Mouse (Mus musculus) kidney, embryonic 14.5 days (tissue): ENCODE data around the gene Cacna2d4. TPM values are rescaled to one million over a fixed set of nuclear protein-coding genes. Genes with fewer than 3 reads are reported as not detected.

Experiments used
- ATAC-seq: fragments of 200-750 bp; cut with Nextera tagmentation; 2 replicates; pipeline ENCODE4 v1.8.0; 2017; ENCODE audit warnings: moderate number of reproducible peaks, mild to moderate bottlenecking, moderate TSS enrichment, moderate library complexity; ENCODE audit not compliant: low FRiP score, low TSS enrichment
- H3K27ac ChIP-seq: fragments of 300-500 bp; sonication (generic); 2 replicates; pipeline ENCODE4 v1.5.1; 2014; ENCODE audit warnings: low read depth, mild to moderate bottlenecking, low read length, moderate library complexity, mixed read lengths
- H3K27me3 ChIP-seq: fragments of 300-500 bp; sonication (generic); 2 replicates; pipeline ENCODE4 v1.6.1; 2014; ENCODE audit warnings: mild to moderate bottlenecking, low read length; ENCODE audit not compliant: control insufficient read depth, insufficient read depth
- H3K36me3 ChIP-seq: fragments of 300-500 bp; sonication (generic); 2 replicates; pipeline ENCODE4 v1.6.1; 2014; ENCODE audit warnings: low read length, mixed read lengths; ENCODE audit not compliant: control insufficient read depth, insufficient read depth
- H3K4me1 ChIP-seq: fragments of 300-500 bp; sonication (generic); 2 replicates; pipeline ENCODE4 v1.6.1; 2014; ENCODE audit warnings: low read length, mixed read lengths; ENCODE audit not compliant: control insufficient read depth, insufficient read depth
- H3K4me2 ChIP-seq: fragments of 300-500 bp; sonication (generic); replicated peaks from 2 replicates; pipeline ENCODE4 v1.6.1; 2014; ENCODE audit warnings: low read depth, mild to moderate bottlenecking, low read length
- H3K4me3 ChIP-seq: fragments of 300-500 bp; sonication (generic); 2 replicates; pipeline ENCODE4 v1.5.1; 2014; ENCODE audit warnings: mild to moderate bottlenecking, low read length
- H3K9ac ChIP-seq: fragments of 300-500 bp; sonication (generic); 2 replicates; pipeline ENCODE4 v1.6.1; 2014; ENCODE audit warnings: low read depth, mild to moderate bottlenecking, low read length, moderate library complexity
- H3K9me3 ChIP-seq: fragments of 300-500 bp; sonication (generic); 2 replicates; pipeline ENCODE4 v1.6.1; 2016; ENCODE audit warnings: low read length; ENCODE audit not compliant: control insufficient read depth
- WGBS: fragments of 180-500 bp; shearing (Covaris S2); extraction: QIAGEN DNeasy Blood & Tissue Kit; methylation state at CpG from one replicate; pipeline ENCODE4 v1.1.7; 2014; 5-methylcytosine and 5-hydroxymethylcytosine counted together
- polyA plus RNA-seq: library from polyadenylated mRNA; unstranded; fragments of >200 nt; fragmentation: Nextera tagmentation; extraction: Ambion mirVana; gene quantifications from 2 replicates; pipeline ENCODE4 v1.2.1, GENCODE M21; 2014

Gene Cacna2d4
- polyA plus RNA-seq, 1 experiment from 2014 or later: not detected

GRCm38 (mm10) chr6:119228861-119229603, 7.3 kb upstream of the Cacna2d4 start:
- Histone ChIP-seq H3K9me3 (no peaks in the 10 kb centered on the region), H3K27me3 (no peaks in the 10 kb centered on the region), H3K4me2 (no peak overlapping the region), H3K27ac (no peak overlapping the region), H3K4me3 (no peak overlapping the region), H3K4me1 (no peaks in the 10 kb centered on the region), H3K9ac (no peak overlapping the region), H3K36me3 (no peaks in the 10 kb centered on the region)
- no peak for ATAC-seq
- 78% methylated on average over 11 of the region's 11 CpGs for WGBS

- ATAC-seq: no peak
- no peak overlapping the region for H3K4me3 ChIP-seq
- H3K36me3 ChIP-seq: no peaks in the 10 kb centered on the region
- H3K4me1 ChIP-seq: no peaks in the 10 kb centered on the region
- H3K27me3 ChIP-seq: no peaks in the 10 kb centered on the region
- WGBS: 11% methylated on average over 3 of the region's 3 CpGs
- no peaks in the 10 kb centered on the region for H3K9me3 ChIP-seq
- no peak overlapping the region for H3K27ac ChIP-seq
- no peak overlapping the region for H3K4me2 ChIP-seq
- H3K9ac ChIP-seq: no peak overlapping the region
Measured at GRCm38 (mm10) chr6:119233066-119233465, 3.3 kb upstream of the Cacna2d4 start.

GRCm38 (mm10) chr6:119235441-119235840, 885 bp upstream of the Cacna2d4 start:
- no peak for ATAC-seq
- H3K27ac ChIP-seq: no peak overlapping the region
- no peaks in the 10 kb centered on the region for H3K4me1 ChIP-seq
- no peaks in the 10 kb centered on the region for H3K27me3 ChIP-seq
- H3K4me3 ChIP-seq: no peak overlapping the region
- no peaks in the 10 kb centered on the region for H3K9me3 ChIP-seq
- no peak overlapping the region for H3K4me2 ChIP-seq
- no peak overlapping the region for H3K9ac ChIP-seq
- WGBS: 69% methylated on average over 5 of the region's 5 CpGs
- no peaks in the 10 kb centered on the region for H3K36me3 ChIP-seq

- H3K4me1 ChIP-seq: no peaks in the 10 kb centered on the region
- ATAC-seq: no peak
- H3K4me3 ChIP-seq: no peak overlapping the region
- 72% methylated on average over 8 of the region's 8 CpGs for WGBS
- no peak overlapping the region for H3K9ac ChIP-seq
- H3K4me2 ChIP-seq: no peak overlapping the region
- no peak overlapping the region for H3K27ac ChIP-seq
- no peaks in the 10 kb centered on the region for H3K9me3 ChIP-seq
- H3K27me3 ChIP-seq: no peaks in the 10 kb centered on the region
- H3K36me3 ChIP-seq: no peaks in the 10 kb centered on the region
Measured at GRCm38 (mm10) chr6:119237427-119237989, 1.2 kb downstream of the Cacna2d4 start.

DNA sequence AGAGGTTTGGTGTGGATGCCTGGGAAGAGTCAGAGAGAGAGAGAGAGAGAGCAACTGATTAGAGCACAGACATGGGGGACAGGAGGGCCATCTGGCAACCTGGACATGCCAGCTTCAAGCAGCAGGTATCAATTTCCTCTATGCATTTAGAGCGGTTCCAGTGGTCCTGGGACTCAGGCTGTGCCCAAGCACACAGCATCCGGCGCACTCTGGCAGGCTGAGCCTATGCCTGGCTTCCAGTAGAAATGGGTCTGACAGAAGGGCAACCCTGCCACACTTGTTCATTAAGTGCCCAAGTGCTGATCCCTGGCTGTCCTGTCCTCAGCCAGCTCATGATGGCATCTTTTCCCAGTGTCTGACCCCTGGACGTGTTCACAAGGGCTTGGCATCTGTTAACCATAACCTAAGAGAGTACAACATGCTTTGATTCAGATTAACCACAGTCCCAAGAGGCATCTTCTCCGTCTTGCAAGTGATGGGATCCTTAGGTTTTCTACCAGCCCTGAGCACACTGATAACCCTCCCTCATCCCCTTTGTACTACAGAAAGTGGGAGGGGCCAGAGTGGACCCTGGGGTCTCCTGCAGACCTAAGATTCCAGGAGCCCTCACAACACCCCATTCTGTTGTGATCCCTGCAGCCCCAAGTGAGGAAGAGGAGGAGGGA, 3.1 kb downstream of the Cacna2d4 start:
- ATAC-seq: no peak
- no peaks in the 10 kb centered on the region for H3K36me3 ChIP-seq

GRCm38 (mm10) chr6:119240256-119240655, 3.9 kb downstream of the Cacna2d4 start:
- Histone ChIP-seq H3K4me3 (no peak overlapping the region), H3K27me3 (no peaks in the 10 kb centered on the region), H3K9ac (no peak overlapping the region), H3K4me2 (no peak overlapping the region), H3K27ac (no peak overlapping the region), H3K4me1 (no peaks in the 10 kb centered on the region), H3K36me3 (no peaks in the 10 kb centered on the region), H3K9me3 (no peaks in the 10 kb centered on the region)
- WGBS: 46% methylated on average over 7 of the region's 7 CpGs
- ATAC-seq: 0 out of 2 replicates have a peak, but pooled peaks have one; percentile 39

More for the DNA sequence above, 3.1 kb downstream of the Cacna2d4 start:
- H3K9ac ChIP-seq: no peak overlapping the region
- WGBS: 84% methylated on average over 5 of the region's 5 CpGs
- H3K9me3 ChIP-seq: no peaks in the 10 kb centered on the region
- H3K27me3 ChIP-seq: no peaks in the 10 kb centered on the region
- no peak overlapping the region for H3K27ac ChIP-seq
- H3K4me2 ChIP-seq: no peak overlapping the region
- H3K4me3 ChIP-seq: no peak overlapping the region
- no peaks in the 10 kb centered on the region for H3K4me1 ChIP-seq

DNA sequence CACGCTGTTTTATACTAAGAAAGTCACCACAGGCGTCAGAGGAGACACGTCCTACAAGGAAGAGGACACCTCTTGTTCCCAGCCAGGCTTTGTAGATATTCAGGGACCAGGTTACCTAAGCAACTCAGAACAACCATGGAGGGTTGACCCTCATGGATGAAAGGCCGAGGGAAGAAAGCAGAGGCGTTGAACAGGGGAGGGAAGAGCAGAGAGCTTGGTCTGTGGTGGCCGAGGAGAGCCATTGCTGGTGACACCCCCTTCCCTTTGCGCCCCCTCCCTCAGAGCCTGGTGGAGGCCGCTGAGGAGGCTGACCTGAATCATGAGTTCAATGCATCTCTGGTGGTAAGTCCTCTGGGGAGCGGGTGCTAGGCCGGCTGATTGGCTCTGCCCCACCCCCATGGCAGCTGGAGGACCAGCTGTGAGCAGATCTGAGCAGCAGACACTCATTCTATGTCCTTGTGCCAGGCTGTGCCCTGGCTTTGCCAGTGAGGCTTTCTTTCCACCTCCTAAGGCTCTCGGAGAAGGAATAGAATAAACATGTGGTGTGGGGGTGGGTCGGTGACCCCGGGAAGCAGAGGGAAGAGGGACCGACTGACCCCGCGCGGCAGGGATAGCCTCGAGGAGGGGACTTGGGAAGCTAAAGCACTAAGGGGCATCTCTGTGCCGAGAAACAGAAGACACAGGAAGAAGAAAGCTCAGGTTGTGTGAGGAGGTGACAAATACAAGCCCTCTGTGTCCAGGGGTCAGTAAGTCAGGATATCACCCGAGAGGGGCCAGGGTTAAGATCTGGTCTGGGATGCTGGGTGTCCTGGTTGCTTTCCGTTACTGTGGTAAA, 4.8 kb downstream of the Cacna2d4 start:
- Histone ChIP-seq H3K9me3 (0 out of 2 replicates have a peak, but pooled peaks cover under 1% of the 10 kb centered on the region), H3K27ac (no peak overlapping the region), H3K36me3 (no peaks in the 10 kb centered on the region), H3K27me3 (no peaks in the 10 kb centered on the region), H3K9ac (no peak overlapping the region), H3K4me2 (no peak overlapping the region), H3K4me1 (no peaks in the 10 kb centered on the region), H3K4me3 (no peak overlapping the region)
- no peak for ATAC-seq
- WGBS: 38% methylated on average over 21 of the region's 21 CpGs

DNA sequence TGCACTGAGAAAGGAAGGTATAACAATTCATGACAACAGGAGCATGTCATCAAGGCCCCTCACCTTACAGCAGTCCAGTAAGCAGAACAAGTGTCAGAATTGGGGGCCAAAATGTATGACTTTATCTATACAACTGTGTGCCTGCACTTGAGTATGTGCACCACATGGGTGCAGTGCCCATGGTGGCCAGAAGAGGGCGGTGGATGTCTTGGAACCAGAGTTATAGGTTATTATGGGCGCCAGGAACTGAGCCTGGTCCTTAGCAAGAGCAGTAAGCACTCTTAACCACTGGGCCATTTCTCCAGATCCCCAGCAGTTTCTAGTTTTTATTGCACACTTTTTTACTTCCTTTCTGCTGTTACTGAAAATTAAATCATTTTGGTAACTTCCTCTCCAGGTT, 9.8 kb downstream of the Cacna2d4 start:
- 56% methylated on average over 2 of the region's 2 CpGs for WGBS
- Histone ChIP-seq H3K4me2 (no peak overlapping the region), H3K27ac (no peak overlapping the region), H3K4me3 (no peak overlapping the region), H3K27me3 (no peaks in the 10 kb centered on the region), H3K9me3 (0 out of 2 replicates have a peak, but pooled peaks cover 2% of the 10 kb centered on the region), H3K9ac (no peak overlapping the region), H3K36me3 (no peaks in the 10 kb centered on the region), H3K4me1 (no peaks in the 10 kb centered on the region)
- no peak for ATAC-seq
